Mouse (Mus musculus): ENCODE measurements around the gene Atp6v0a1. TPM values are rescaled to one million over a fixed set of nuclear protein-coding genes. Genes with fewer than 3 reads are reported as not detected.

Gene Atp6v0a1
- total and polyA plus RNA-seq, 3 experiments: 77.4 to 92.6 (median 89.6) TPM

DNA sequence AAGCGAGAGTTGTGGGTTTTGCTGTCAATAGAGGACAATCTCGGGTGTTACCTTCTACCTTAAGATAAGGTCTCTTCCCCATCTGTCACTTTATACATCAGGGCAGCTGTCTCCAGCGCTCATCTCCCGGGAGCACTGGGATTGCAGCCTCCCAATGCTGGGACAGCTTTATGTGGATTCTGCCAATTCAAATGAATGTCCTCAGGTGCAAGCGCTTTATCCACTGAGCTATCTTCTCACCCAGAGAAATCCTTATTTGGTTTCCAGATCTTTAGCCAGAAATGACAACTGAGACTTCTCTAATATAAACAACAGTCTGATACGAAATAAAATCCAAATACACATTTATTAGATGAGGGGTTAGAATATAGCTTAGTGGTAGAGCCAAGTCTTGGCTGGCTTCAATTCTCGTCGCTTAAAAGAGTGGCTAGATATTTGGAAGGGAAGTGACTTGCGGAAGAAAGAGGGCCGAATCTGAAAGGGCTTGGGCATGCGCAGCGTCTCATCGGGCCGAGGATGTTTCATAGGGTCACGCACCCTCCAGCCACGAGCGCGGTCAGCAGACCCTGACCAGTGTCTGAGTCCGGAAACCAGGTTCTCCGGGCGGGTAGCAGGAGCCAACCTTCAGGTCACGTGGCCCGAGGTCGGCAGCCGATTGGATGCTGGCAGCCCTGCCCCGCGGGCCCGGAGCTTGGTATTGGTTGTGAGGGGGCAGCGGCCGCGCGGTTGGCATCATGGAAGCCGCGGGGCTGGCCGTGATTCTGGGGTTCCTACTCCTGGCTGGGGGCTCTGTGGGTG, 60.3 kb downstream of the Atp6v0a1 start, which contains the start of gene Naglu:
Naglu (plus strand) TSS at position 622 of the 798 bp plus-strand sequence.
- Histone ChIP-seq H3K79me2 (replicated peaks; ENCODE audit: control insufficient read depth, insufficient read depth, low read length) (no peaks in the 10 kb centered on the region), H3K36me3 (ENCODE audit: control insufficient read depth, insufficient read depth, low read length) (peaks cover under 1% of the 10 kb centered on the region; the same call in 1 of the 2 replicates), H3K9ac (ENCODE audit: low read depth, low read length) (peak within 1 kb of the TSS; percentile 92), H3K4me3 (peak within 1 kb of the TSS; percentile 84), H3K27me3 (ENCODE audit: control insufficient read depth, insufficient read depth, low read length) (no peaks in the 10 kb centered on the region), H3K4me1 (ENCODE audit: control insufficient read depth, insufficient read depth, low read length) (peaks cover 3% of the 10 kb centered on the region), H3K27ac (peak within 1 kb of the TSS; percentile 70)
- intact Hi-C loops (cut with DNase I): loop anchor here (10.0 kb wide), 2 partner anchors 345 to 495 kb away; partner anchors contain the start of gene Cnp
- DNase-seq: peak; percentile 95 to 97
- 5% methylated on average over 35 of the region's 35 CpGs for WGBS
- TF ChIP-seq CTCF (IDR thresholded peaks at IDR 0.05) (no peak), POLR2A (IDR thresholded peaks at IDR 0.05; ENCODE audit: insufficient read depth, low read depth, low read length) (peak; percentile 85), EP300 (IDR thresholded peaks at IDR 0.05; ENCODE audit: insufficient read depth, low read depth, low read length) (peak; percentile 83)

DNA sequence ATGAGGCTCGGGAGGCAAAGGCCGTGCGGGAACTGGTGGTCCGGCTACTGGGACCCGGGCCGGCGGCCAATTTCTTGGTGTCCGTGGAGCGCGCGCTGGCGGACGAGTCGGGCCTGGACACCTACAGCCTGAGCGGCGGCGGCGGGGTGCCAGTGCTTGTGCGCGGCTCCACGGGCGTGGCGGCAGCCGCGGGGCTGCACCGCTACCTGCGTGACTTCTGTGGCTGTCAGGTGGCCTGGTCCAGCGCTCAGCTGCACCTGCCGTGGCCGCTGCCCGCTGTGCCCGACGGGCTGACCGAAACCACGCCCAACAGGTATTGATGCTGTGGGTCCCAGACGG, 60.9 kb downstream of the Atp6v0a1 start:
- Histone ChIP-seq H3K4me1 (ENCODE audit: control insufficient read depth, insufficient read depth, low read length) (peaks cover 3% of the 10 kb centered on the region), H3K4me3 (peak overlapping the region; percentile 84), H3K27me3 (ENCODE audit: control insufficient read depth, insufficient read depth, low read length) (no peaks in the 10 kb centered on the region), H3K36me3 (ENCODE audit: control insufficient read depth, insufficient read depth, low read length) (no peaks in the 10 kb centered on the region), H3K79me2 (replicated peaks; ENCODE audit: control insufficient read depth, insufficient read depth, low read length) (no peaks in the 10 kb centered on the region), H3K27ac (peak overlapping the region; percentile 70), H3K9ac (ENCODE audit: low read depth, low read length) (peak overlapping the region; percentile 92)
- no peak for DNase-seq
- TF ChIP-seq EP300 (IDR thresholded peaks at IDR 0.05; ENCODE audit: insufficient read depth, low read depth, low read length) (no peak), POLR2A (IDR thresholded peaks at IDR 0.05; ENCODE audit: insufficient read depth, low read depth, low read length) (no peak), CTCF (IDR thresholded peaks at IDR 0.05) (no peak)
- intact Hi-C loops (cut with DNase I): no loop called here
- WGBS: under 1% methylated on average over 36 of the region's 36 CpGs

DNA sequence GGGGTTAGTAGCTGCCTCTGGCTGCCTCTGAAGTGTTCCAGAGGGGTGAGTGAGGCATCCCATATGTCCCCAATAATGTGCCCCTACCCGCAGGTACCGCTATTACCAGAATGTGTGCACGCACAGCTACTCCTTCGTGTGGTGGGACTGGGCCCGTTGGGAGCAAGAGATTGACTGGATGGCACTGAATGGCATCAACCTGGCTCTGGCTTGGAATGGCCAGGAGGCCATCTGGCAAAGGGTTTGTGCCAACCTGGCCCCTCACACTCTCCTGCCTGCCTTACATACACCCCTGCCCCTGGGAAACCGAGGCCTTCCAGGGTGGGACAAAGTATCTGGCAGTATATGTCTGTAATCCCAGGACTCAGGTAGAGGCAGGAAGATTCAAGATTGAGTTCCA, 61.7 kb downstream of the Atp6v0a1 start:
- no peaks in the 10 kb centered on the region for H3K36me3 ChIP-seq (ENCODE audit: control insufficient read depth, insufficient read depth, low read length)
- no peak for TF ChIP-seq POLR2A (IDR thresholded peaks at IDR 0.05; ENCODE audit: insufficient read depth, low read depth, low read length)
- no peak for TF ChIP-seq EP300 (IDR thresholded peaks at IDR 0.05; ENCODE audit: insufficient read depth, low read depth, low read length)
- TF ChIP-seq CTCF (IDR thresholded peaks at IDR 0.05): no peak
- H3K79me2 ChIP-seq (replicated peaks; ENCODE audit: control insufficient read depth, insufficient read depth, low read length): no peaks in the 10 kb centered on the region
- no peaks in the 10 kb centered on the region for H3K27me3 ChIP-seq (ENCODE audit: control insufficient read depth, insufficient read depth, low read length)
- no peak overlapping the region for H3K9ac ChIP-seq (ENCODE audit: low read depth, low read length)
- 70% methylated on average over 6 of the region's 6 CpGs for whole genome bisulfite sequencing
- no peak overlapping the region for H3K4me3 ChIP-seq
- DNase-seq: no peak
- peaks cover 3% of the 10 kb centered on the region for H3K4me1 ChIP-seq (ENCODE audit: control insufficient read depth, insufficient read depth, low read length)
- no peak overlapping the region for H3K27ac ChIP-seq
- intact Hi-C loops (cut with DNase I): no loop called here

GRCm38 (mm10) chr11:101071810-101072428, 62.7 kb downstream of the Atp6v0a1 start:
- no peak overlapping the region for H3K9ac ChIP-seq (ENCODE audit: low read depth, low read length)
- H3K4me3 ChIP-seq: no peak overlapping the region
- H3K36me3 ChIP-seq (ENCODE audit: control insufficient read depth, insufficient read depth, low read length): no peaks in the 10 kb centered on the region
- no peaks in the 10 kb centered on the region for H3K79me2 ChIP-seq (replicated peaks; ENCODE audit: control insufficient read depth, insufficient read depth, low read length)
- peaks cover 2% of the 10 kb centered on the region for H3K4me1 ChIP-seq (ENCODE audit: control insufficient read depth, insufficient read depth, low read length)
- intact Hi-C loops (cut with DNase I): no loop called here
- no peak for TF ChIP-seq EP300 (IDR thresholded peaks at IDR 0.05; ENCODE audit: insufficient read depth, low read depth, low read length)
- no peak for TF ChIP-seq POLR2A (IDR thresholded peaks at IDR 0.05; ENCODE audit: insufficient read depth, low read depth, low read length)
- H3K27ac ChIP-seq: no peak overlapping the region
- no peak for DNase-seq
- no peaks in the 10 kb centered on the region for H3K27me3 ChIP-seq (ENCODE audit: control insufficient read depth, insufficient read depth, low read length)
- WGBS: 79% methylated on average over 14 of the region's 14 CpGs

DNA sequence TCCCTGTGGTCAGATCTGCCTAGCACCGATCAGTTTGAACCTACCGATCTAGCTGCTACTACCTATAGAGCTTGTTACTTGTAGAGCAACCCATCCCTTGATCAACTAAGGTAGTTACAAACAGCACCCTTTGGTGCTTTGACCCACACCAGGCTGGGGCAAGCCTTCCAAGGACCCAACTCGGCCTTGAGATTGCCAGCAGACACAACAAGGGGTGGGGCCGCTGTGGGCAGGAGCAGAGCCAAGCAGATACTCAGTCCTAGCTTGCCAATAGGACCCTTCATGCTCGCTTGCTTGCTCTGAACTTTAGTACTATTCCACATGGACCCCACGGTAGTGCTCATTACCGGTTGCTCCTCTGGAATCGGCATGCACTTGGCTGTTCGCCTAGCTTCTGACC, 68.9 kb downstream of the Atp6v0a1 start, which contains the start of gene Hsd17b1:
Hsd17b1 (plus strand) TSS at position 291 of the 400 bp plus-strand sequence.
- H3K9ac ChIP-seq (ENCODE audit: low read depth, low read length): no peak within 1 kb of the TSS
- H3K27me3 ChIP-seq (ENCODE audit: control insufficient read depth, insufficient read depth, low read length): peaks cover 2% of the 10 kb centered on the region; the same call in 1 of the 2 replicates
- 77% methylated on average over 9 of the region's 9 CpGs for WGBS
- H3K27ac ChIP-seq: no peak within 1 kb of the TSS
- H3K36me3 ChIP-seq (ENCODE audit: control insufficient read depth, insufficient read depth, low read length): no peaks in the 10 kb centered on the region
- H3K79me2 ChIP-seq (replicated peaks; ENCODE audit: control insufficient read depth, insufficient read depth, low read length): no peaks in the 10 kb centered on the region
- DNase-seq: no peak
- no peak within 1 kb of the TSS for H3K4me3 ChIP-seq
- peaks cover 4% of the 10 kb centered on the region for H3K4me1 ChIP-seq (ENCODE audit: control insufficient read depth, insufficient read depth, low read length)
- intact Hi-C loops (cut with DNase I): no loop called here
- TF ChIP-seq EP300 (IDR thresholded peaks at IDR 0.05; ENCODE audit: insufficient read depth, low read depth, low read length): no peak
- TF ChIP-seq CTCF (IDR thresholded peaks at IDR 0.05): no peak
- no peak for TF ChIP-seq POLR2A (IDR thresholded peaks at IDR 0.05; ENCODE audit: insufficient read depth, low read depth, low read length)

GRCm38 (mm10) chr11:101079746-101080145, 70.5 kb downstream of the Atp6v0a1 start:
- H3K4me1 ChIP-seq (ENCODE audit: control insufficient read depth, insufficient read depth, low read length): peaks cover 7% of the 10 kb centered on the region
- H3K4me3 ChIP-seq: no peak overlapping the region
- H3K9ac ChIP-seq (ENCODE audit: low read depth, low read length): no peak overlapping the region
- no peaks in the 10 kb centered on the region for H3K36me3 ChIP-seq (ENCODE audit: control insufficient read depth, insufficient read depth, low read length)
- no peaks in the 10 kb centered on the region for H3K79me2 ChIP-seq (replicated peaks; ENCODE audit: control insufficient read depth, insufficient read depth, low read length)
- no peak overlapping the region for H3K27ac ChIP-seq
- no peak for DNase-seq
- H3K27me3 ChIP-seq (ENCODE audit: control insufficient read depth, insufficient read depth, low read length): peaks cover 2% of the 10 kb centered on the region; the same call in 1 of the 2 replicates
- intact Hi-C loops (cut with DNase I): no loop called here
- no peak for TF ChIP-seq POLR2A (IDR thresholded peaks at IDR 0.05; ENCODE audit: insufficient read depth, low read depth, low read length)
- no peak for TF ChIP-seq CTCF (IDR thresholded peaks at IDR 0.05)
- TF ChIP-seq EP300 (IDR thresholded peaks at IDR 0.05; ENCODE audit: insufficient read depth, low read depth, low read length): no peak
- 32% methylated on average over 27 of the region's 27 CpGs for WGBS
